Mouse (Mus musculus) intestine, embryonic 16.5 days (tissue): ENCODE data around the gene Gm13697. TPM values are rescaled to one million over a fixed set of nuclear protein-coding genes. Genes with fewer than 3 reads are reported as not detected.

Experiments used
- ATAC-seq: fragments of 200-750 bp; cut with Nextera tagmentation; 2 replicates; pipeline ENCODE4 v1.8.0; 2017; ENCODE audit warnings: moderate TSS enrichment, moderate library complexity
- H3K27ac ChIP-seq: fragments of 300-500 bp; sonication (generic); 2 replicates; pipeline ENCODE4 v1.5.1; 2014; ENCODE audit warnings: mild to moderate bottlenecking, low read length
- H3K27me3 ChIP-seq: fragments of 300-500 bp; sonication (generic); replicated peaks from 2 replicates; pipeline ENCODE4 v1.6.1; 2014; ENCODE audit warnings: low read length, control low read depth, mixed read lengths; ENCODE audit not compliant: control insufficient read depth, insufficient read depth
- H3K36me3 ChIP-seq: fragments of 300-500 bp; sonication (generic); 2 replicates; pipeline ENCODE4 v1.6.1; 2014; ENCODE audit warnings: low read length, control low read depth; ENCODE audit not compliant: control insufficient read depth, insufficient read depth
- H3K4me1 ChIP-seq: fragments of 300-500 bp; sonication (generic); 2 replicates; pipeline ENCODE4 v1.6.1; 2014; ENCODE audit warnings: low read length, control low read depth, mixed read lengths; ENCODE audit not compliant: control insufficient read depth, insufficient read depth
- H3K4me2 ChIP-seq: fragments of 300-500 bp; sonication (generic); 2 replicates; pipeline ENCODE4 v1.6.1; 2014; ENCODE audit warnings: low read depth, low read length, control low read depth
- H3K4me3 ChIP-seq: fragments of 300-500 bp; sonication (generic); 2 replicates; pipeline ENCODE4 v1.5.1; 2014; ENCODE audit warnings: mild to moderate bottlenecking, low read length
- H3K9ac ChIP-seq: fragments of 300-500 bp; sonication (generic); 2 replicates; pipeline ENCODE4 v1.6.1; 2014; ENCODE audit warnings: low read depth, low read length
- H3K9me3 ChIP-seq: fragments of 300-500 bp; sonication (generic); 2 replicates; pipeline ENCODE4 v1.6.1; 2016; ENCODE audit warnings: low read length, control low read depth; ENCODE audit not compliant: control insufficient read depth
- WGBS: fragments of 180-500 bp; shearing (Covaris S2); extraction: QIAGEN DNeasy Blood & Tissue Kit; methylation state at CpG from one replicate; pipeline ENCODE4 v1.1.7; 2014; 5-methylcytosine and 5-hydroxymethylcytosine counted together
- polyA plus RNA-seq: library from polyadenylated mRNA; unstranded; fragments of >200 nt; fragmentation: Nextera tagmentation; extraction: Ambion mirVana; gene quantifications from 2 replicates; pipeline ENCODE4 v1.2.1, GENCODE M21; 2015

Gene Gm13697
- polyA plus RNA-seq, 1 experiment from 2014 or later = not detected

DNA sequence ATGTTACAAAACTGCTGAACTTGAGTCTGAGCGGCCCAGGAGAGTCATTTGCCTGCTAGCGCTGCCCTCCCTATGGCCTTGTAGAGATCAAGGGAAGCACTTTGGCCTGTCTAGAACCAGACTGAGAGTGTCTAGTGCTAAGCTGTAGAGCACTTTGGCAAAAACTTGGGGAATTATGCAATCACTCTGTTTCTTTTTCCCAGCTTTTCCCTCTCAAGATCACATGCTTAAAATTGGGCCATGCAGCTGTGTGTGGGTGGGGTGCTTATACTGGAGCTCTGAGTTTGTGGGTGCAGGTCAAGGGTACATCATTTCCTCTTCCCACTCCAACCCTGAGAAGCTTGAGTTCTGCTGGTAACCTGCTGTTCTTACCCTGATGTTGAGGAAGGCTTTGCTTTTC, 38.4 kb downstream of the Gm13697 start:
- Histone ChIP-seq H3K27me3 (no peaks in the 10 kb centered on the region), H3K4me2 (no peak overlapping the region), H3K36me3 (no peaks in the 10 kb centered on the region), H3K4me3 (no peak overlapping the region), H3K9ac (no peak overlapping the region), H3K9me3 (no peaks in the 10 kb centered on the region), H3K4me1 (no peaks in the 10 kb centered on the region), H3K27ac (no peak overlapping the region)
- ATAC-seq = no peak
- 84% methylated on average over 2 of the region's 2 CpGs for WGBS

DNA sequence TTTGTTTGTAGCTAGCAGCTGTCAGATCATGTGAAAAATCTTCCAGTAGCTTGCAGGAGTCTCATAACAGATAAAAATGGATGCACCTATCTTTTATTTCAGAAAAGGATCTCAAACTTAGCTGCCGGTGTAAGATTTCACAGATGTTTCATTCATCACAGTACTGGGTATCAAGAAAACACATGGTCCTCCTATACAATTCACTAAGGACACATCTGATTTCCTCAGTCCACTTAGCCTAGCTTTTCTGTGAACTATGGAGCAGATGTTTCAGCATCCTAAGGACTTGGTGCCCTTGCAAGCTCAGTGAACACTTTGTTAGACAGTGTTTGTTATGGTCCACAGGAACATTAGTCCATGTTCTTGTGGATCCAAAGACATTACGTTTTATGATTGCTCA, 38.8 kb downstream of the Gm13697 start:
- no peak for ATAC-seq
- H3K36me3 ChIP-seq = no peaks in the 10 kb centered on the region
- WGBS = 83% methylated on average over 2 of the region's 2 CpGs

DNA sequence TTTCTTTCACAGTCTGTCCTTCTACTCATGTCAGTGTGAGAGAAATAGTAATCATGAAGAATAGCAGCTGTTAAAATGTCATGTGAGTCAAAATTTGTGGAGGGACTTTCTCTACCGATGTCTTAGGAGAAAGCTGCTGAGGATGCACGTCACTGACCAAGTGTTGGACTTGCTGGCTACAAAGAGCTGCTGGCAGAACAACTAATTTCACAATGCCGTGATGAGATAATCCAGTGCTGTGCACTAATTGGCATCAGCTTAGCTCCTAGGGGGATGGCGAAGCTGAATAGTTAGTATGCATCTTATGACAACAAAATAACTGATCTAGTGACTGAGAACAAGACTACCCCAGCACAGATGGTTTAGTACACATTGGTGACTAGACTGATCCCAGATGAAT, 40.7 kb downstream of the Gm13697 start:
- no peaks in the 10 kb centered on the region for H3K36me3 ChIP-seq
- H3K4me1 ChIP-seq = no peaks in the 10 kb centered on the region
- H3K4me2 ChIP-seq = no peak overlapping the region
- H3K4me3 ChIP-seq = no peak overlapping the region
- WGBS = 66% methylated on average over 4 of the region's 4 CpGs
- H3K27ac ChIP-seq = no peak overlapping the region
- no peaks in the 10 kb centered on the region for H3K9me3 ChIP-seq
- ATAC-seq = no peak
- H3K27me3 ChIP-seq = no peaks in the 10 kb centered on the region
- H3K9ac ChIP-seq = no peak overlapping the region

More for the DNA sequence above, 38.8 kb downstream of the Gm13697 start:
- Histone ChIP-seq H3K4me3 (no peak overlapping the region), H3K9ac (no peak overlapping the region), H3K27ac (no peak overlapping the region), H3K4me2 (no peak overlapping the region), H3K9me3 (no peaks in the 10 kb centered on the region), H3K4me1 (no peaks in the 10 kb centered on the region), H3K27me3 (no peaks in the 10 kb centered on the region)

DNA sequence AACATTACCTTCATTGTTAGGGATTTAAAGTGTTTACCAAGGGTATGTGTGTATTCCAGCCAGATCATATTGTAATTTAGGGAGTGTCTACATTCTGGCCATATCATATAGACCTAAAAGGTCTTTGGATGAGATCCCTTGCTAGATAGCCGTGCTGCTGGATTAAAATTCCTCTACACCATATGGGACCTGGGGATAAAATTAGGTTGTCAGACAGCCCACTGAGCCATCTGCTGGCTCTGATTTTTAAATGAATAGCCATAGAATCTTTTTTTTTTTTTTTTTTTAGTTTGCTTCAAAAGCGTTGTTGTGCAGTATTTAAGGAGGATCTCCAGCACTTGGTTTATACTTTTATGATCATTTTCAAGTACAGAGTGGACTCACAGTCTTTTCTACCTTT, 48.0 kb downstream of the Gm13697 start:
- no peaks in the 10 kb centered on the region for H3K4me1 ChIP-seq
- no peak overlapping the region for H3K9ac ChIP-seq
- no peaks in the 10 kb centered on the region for H3K36me3 ChIP-seq
- no peak overlapping the region for H3K27ac ChIP-seq
- H3K4me2 ChIP-seq = no peak overlapping the region
- ATAC-seq = no peak
- no peak overlapping the region for H3K4me3 ChIP-seq
- WGBS = 90% methylated on average over 2 of the region's 2 CpGs
- H3K27me3 ChIP-seq = no peaks in the 10 kb centered on the region
- H3K9me3 ChIP-seq = no peaks in the 10 kb centered on the region

DNA sequence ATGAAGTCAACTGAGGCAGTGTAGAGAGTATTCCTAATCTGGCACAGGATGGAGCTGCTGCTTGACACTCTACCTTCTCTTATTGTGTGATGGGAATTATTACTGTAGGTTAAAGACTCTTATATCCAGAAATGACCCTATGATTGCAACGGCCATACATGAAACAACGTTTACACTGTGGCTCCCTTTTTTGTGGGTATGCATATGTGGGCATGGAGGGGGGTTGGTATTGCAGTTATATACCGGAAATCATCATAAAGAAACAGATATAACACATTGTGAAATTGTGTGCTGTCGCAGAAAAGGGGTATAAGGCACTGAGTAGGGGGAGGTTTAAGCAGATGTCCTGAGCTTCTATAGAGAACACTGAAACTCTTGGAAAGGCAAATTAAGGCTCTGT, 51.5 kb downstream of the Gm13697 start:
- H3K4me1 ChIP-seq = no peaks in the 10 kb centered on the region
- no peak overlapping the region for H3K4me3 ChIP-seq
- H3K27ac ChIP-seq = no peak overlapping the region
- no peaks in the 10 kb centered on the region for H3K36me3 ChIP-seq
- no peaks in the 10 kb centered on the region for H3K27me3 ChIP-seq
- H3K9ac ChIP-seq = no peak overlapping the region
- H3K9me3 ChIP-seq = no peaks in the 10 kb centered on the region
- WGBS = 85% methylated on average over 4 of the region's 4 CpGs
- H3K4me2 ChIP-seq = no peak overlapping the region
- ATAC-seq = no peak

Other genes starting within 250 kb of the Gm13697 start
- 6.6 and 6.8 TPM in 2 replicates for gene Fam171b, start 172.1 kb upstream of the Gm13697 start, polyA plus RNA-seq
- gene Zswim2, start 43.5 kb upstream of the Gm13697 start, polyA plus RNA-seq = not detected in 2 replicates
- not detected in 2 replicates for gene Gm13698, start 29.1 kb upstream of the Gm13697 start, polyA plus RNA-seq
- gene Gm13693, start 23.2 kb upstream of the Gm13697 start, polyA plus RNA-seq = not detected in 2 replicates
- gene Gm13695, start 17.4 kb upstream of the Gm13697 start, polyA plus RNA-seq = not detected in 2 replicates
- not detected in 2 replicates for gene Gm13696, start 11.6 kb upstream of the Gm13697 start, polyA plus RNA-seq
- gene Gm13694, start 5.8 kb upstream of the Gm13697 start, polyA plus RNA-seq = not detected in 2 replicates
- not detected in 2 replicates for gene Gm13691, start 5.8 kb downstream of the Gm13697 start, polyA plus RNA-seq